In the genomic region with DNA sequence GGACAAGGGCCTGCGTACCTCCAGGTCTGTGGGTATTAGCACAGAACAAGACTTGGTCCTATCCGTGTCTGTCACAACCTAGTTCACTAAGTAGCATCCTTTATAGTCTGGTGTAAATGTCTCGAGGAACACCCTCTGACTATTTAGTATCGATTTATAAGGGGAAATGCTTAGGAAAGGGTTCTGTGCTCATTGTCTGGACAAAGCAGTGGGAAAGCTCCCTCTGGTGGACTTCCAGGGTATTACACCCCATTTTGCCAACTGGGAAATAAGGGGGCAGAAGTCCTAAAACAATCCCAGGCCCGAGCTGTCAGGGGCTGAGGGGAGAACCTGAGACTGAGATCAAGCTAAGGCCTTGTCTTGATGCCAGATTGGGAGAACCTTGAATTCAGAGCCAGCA, we compare ENCODE assay signal across 8 mouse cellular contexts. TPM values are rescaled to one million over a fixed set of nuclear protein-coding genes. Genes with fewer than 3 reads are reported as not detected.
DNase-seq lines count a peak whose midpoint lies in the region; ATAC-seq and TF ChIP-seq lines count a peak whose summit lies in the region.

No protein-coding gene starts in this region.

- ATAC-seq in common myeloid progenitor, adult 5-6 weeks (replicated peaks; ENCODE audit: low read depth, poor library complexity, severe bottlenecking): peak; percentile 68

- H3K36me3 ChIP-seq in E14TG2a.4 (ENCODE audit: insufficient read depth, low read length): peaks cover 33% of the 10 kb centered on the region

- H3K4me1 ChIP-seq in E14TG2a.4 (replicated peaks; ENCODE audit: low read depth, low read length): peaks cover 16% of the 10 kb centered on the region

- no peak overlapping the region for H3K4me3 ChIP-seq in E14TG2a.4 (replicated peaks; ENCODE audit: low read length)

- no peaks in the 10 kb centered on the region for H3K9me3 ChIP-seq in E14TG2a.4 (ENCODE audit: low read length)

- no peaks in the 10 kb centered on the region; the same call in 1 of the 2 replicates for H3K27me3 ChIP-seq in E14TG2a.4 (ENCODE audit: insufficient read depth, low read length)

- peak; percentile 76 for DNase-seq in adrenal gland, adult 18-20 months (ENCODE audit: low spot score in 2 of 2)
- DNase-seq in heart, adult 8-10 months (ENCODE audit: low spot score): peak; percentile 72
- DNase-seq in kidney, postnatal 14 days: peak; percentile 81
- DNase-seq in lung, postnatal 25 days (ENCODE audit: low spot score): peak; percentile 63
- peak; percentile 72 for DNase-seq in retina, postnatal 7 days (ENCODE audit: low read depth, low spot score)
- DNase-seq in urinary bladder, postnatal 25 days (ENCODE audit: low spot score): peak; percentile 66

- TF ChIP-seq CTCF in E14TG2a.4 (conservative IDR thresholded peaks at IDR 0.05; ENCODE audit: low read length): peak; percentile 99

RNA-seq across cellular contexts. Expression of a gene that starts 10.3 kb away (rescaled TPM):
- total RNA-seq in adrenal gland, adult 18-20 months (2021): 10 to 100 TPM; 79.3 to 86.2 TPM
- total RNA-seq in common myeloid progenitor, adult 5-6 weeks (2017): 23.5 and 26.8 TPM in 2 replicates
- 10 to 100 TPM; 61.3 to 68.0 (median 65.5) TPM for total RNA-seq in heart, adult 8-10 months (2022)

RNA-seq across cellular contexts. Expression of a gene that starts 10.3 kb away (rescaled TPM):
- total RNA-seq in adrenal gland, adult 18-20 months (2021): 1 to 10 TPM; 3.4 to 3.6 TPM
- total RNA-seq in common myeloid progenitor, adult 5-6 weeks (2017): 0.59 and 3.6 TPM in 2 replicates
- total RNA-seq in heart, adult 8-10 months (2022): 10 to 100 TPM; 22.0 to 36.7 (median 27.5) TPM

RNA-seq across cellular contexts. Expression of a gene that starts 16.2 kb away (rescaled TPM):
- total RNA-seq in adrenal gland, adult 18-20 months (2021): 10 to 100 TPM; 45.0 to 48.5 TPM
- total RNA-seq in common myeloid progenitor, adult 5-6 weeks (2017): not detected in 2 replicates
- total RNA-seq in heart, adult 8-10 months (2022): 10 to 100 TPM; 22.6 to 45.5 (median 37.4) TPM

RNA-seq across cellular contexts. Expression of a gene that starts 22.4 kb away (rescaled TPM):
- 10 to 100 TPM; 49.6 to 62.2 TPM for total RNA-seq in adrenal gland, adult 18-20 months (2021)
- total RNA-seq in common myeloid progenitor, adult 5-6 weeks (2017): 15.7 and 21.1 TPM in 2 replicates
- total RNA-seq in heart, adult 8-10 months (2022): 10 to 100 TPM; 15.0 to 25.2 (median 20.2) TPM

RNA-seq across cellular contexts. Expression of a gene that starts 33.7 kb away (rescaled TPM):
- total RNA-seq in adrenal gland, adult 18-20 months (2021): 10 to 100 TPM; 10.5 to 14.2 TPM
- total RNA-seq in common myeloid progenitor, adult 5-6 weeks (2017): 1.8 and 3.8 TPM in 2 replicates
- 1 to 10 TPM; 4.4 to 7.0 (median 6.0) TPM for total RNA-seq in heart, adult 8-10 months (2022)

Comparison
In these comparisons a context has a peak if more than half of its experiments do, and no peak if none do; other contexts are left out.
1. RNA of a gene that starts 16.2 kb away (total RNA-seq): 45.0 to 48.5 TPM in adrenal gland, adult 18-20 months and 22.6 to 45.5 TPM in heart, adult 8-10 months; not detected in common myeloid progenitor, adult 5-6 weeks; every median in the first group is over 10 times any median in the second.
2. Peak in every context shown above with its lines, with median percentiles within 50 percentile points of each other: DNase-seq.